Mouse (Mus musculus) CH12.LX (cell line): ENCODE measurements around the gene Cyp2w1. TPM values are rescaled to one million over a fixed set of nuclear protein-coding genes. Genes with fewer than 3 reads are reported as not detected.
A peak's percentile ranks its signal among the peaks of the same experiment; 100 is the strongest.

Experiments used
- DNase-seq: peaks from one replicate; pipeline ENCODE4 v3.0.0-alpha.2; 2013; ENCODE audit errors: extremely low read depth
- H3K27ac ChIP-seq: 2 replicates; pipeline ENCODE4 v1.5.1; 2012; ENCODE audit warnings: low read depth, mild to moderate bottlenecking, control low read depth, moderate library complexity; ENCODE audit not compliant: insufficient read depth
- H3K27me3 ChIP-seq: replicated peaks from 2 replicates; pipeline ENCODE3; 2012; ENCODE audit warnings: inconsistent platforms
- H3K36me3 ChIP-seq, 2 experiments: replicated peaks in 1 of 2; 2 replicates each; pipeline versions ENCODE3 to v1.6.1; 2012; ENCODE audit warnings: inconsistent platforms in 1 of 2, low read length in 1 of 2, mild to moderate bottlenecking in 1 of 2, mixed read lengths in 1 of 2, moderate library complexity in 1 of 2; ENCODE audit not compliant: control insufficient read depth in 1 of 2, insufficient read depth in 1 of 2
- H3K4me1 ChIP-seq, 2 experiments: 2 replicates each; pipeline ENCODE4 v1.6.1; 2012; ENCODE audit warnings: inconsistent platforms in 1 of 2, moderate library complexity in 1 of 2; ENCODE audit not compliant: insufficient read depth in 2 of 2, control insufficient read depth in 1 of 2
- H3K4me2 ChIP-seq: 2 replicates; pipeline ENCODE4 v1.6.1; 2012; ENCODE audit warnings: low read depth, mild to moderate bottlenecking, control low read depth; ENCODE audit not compliant: poor library complexity, insufficient read depth, severe bottlenecking
- H3K4me3 ChIP-seq, 3 experiments: fragments of 150-350 bp in 1 of 3; sonication (generic) in 1 of 3; replicated peaks in 1 of 3; 2 replicates each; pipeline versions ENCODE3 to v1.5.1; 2011 to 2012; ENCODE audit warnings: low read depth in 2 of 3, low read length in 2 of 3, mild to moderate bottlenecking in 2 of 3, moderate library complexity in 2 of 3, control low read depth in 1 of 3, improper control_type of control experiment in 1 of 3, inconsistent platforms in 1 of 3, mixed read lengths in 1 of 3; ENCODE audit not compliant: poor library complexity in 1 of 3
- H3K79me2 ChIP-seq: replicated peaks from 2 replicates; pipeline ENCODE4 v1.6.1; 2012; ENCODE audit warnings: mild to moderate bottlenecking, moderate library complexity; ENCODE audit not compliant: control insufficient read depth, poor library complexity, insufficient read depth, severe bottlenecking; ENCODE audit errors: extremely low read depth
- H3K9ac ChIP-seq: 2 replicates; pipeline ENCODE4 v1.6.1; 2012; ENCODE audit warnings: low read depth, mild to moderate bottlenecking, control low read depth, moderate library complexity; ENCODE audit not compliant: insufficient read depth
- H3K9me3 ChIP-seq: replicated peaks from 2 replicates; pipeline ENCODE3; 2012; ENCODE audit warnings: low read length, inconsistent platforms, mixed read lengths
- BHLHE40 ChIP-seq: IDR thresholded peaks from 2 replicates; pipeline ENCODE4 v1.6.1; 2011; ENCODE audit warnings: mild to moderate bottlenecking, low read depth, low read length, improper control_type of control experiment
- CHD1 ChIP-seq: IDR thresholded peaks from 2 replicates; pipeline ENCODE4 v1.6.1; 2012; ENCODE audit warnings: low read depth, low read length, improper control_type of control experiment, inconsistent platforms
- CTCF ChIP-seq, 2 experiments: IDR thresholded peaks in 1 of 2; conservative IDR thresholded peaks in 1 of 2; 2 replicates each; pipeline ENCODE4 v1.5.1; 2011 to 2012; ENCODE audit warnings: low read depth in 2 of 2, low read length in 2 of 2, improper control_type of control experiment in 1 of 2, inconsistent platforms in 1 of 2, mild to moderate bottlenecking in 1 of 2, moderate library complexity in 1 of 2
- E2F4 ChIP-seq: IDR thresholded peaks from 2 replicates; pipeline ENCODE4 v1.6.1; 2011; ENCODE audit warnings: low read depth, low read length, improper control_type of control experiment; ENCODE audit not compliant: insufficient replicate concordance
- ELF1 ChIP-seq: IDR thresholded peaks from 2 replicates; pipeline ENCODE4 v1.6.1; 2014; ENCODE audit warnings: low read depth, mild to moderate bottlenecking, inconsistent platforms, low read length, improper control_type of control experiment
- ETS1 ChIP-seq: conservative IDR thresholded peaks from 2 replicates; pipeline ENCODE4 v1.6.1; 2012; ENCODE audit warnings: low read depth, mild to moderate bottlenecking, inconsistent platforms, low read length, improper control_type of control experiment, moderate library complexity
- HCFC1 ChIP-seq: IDR thresholded peaks from 2 replicates; pipeline ENCODE4 v1.6.1; 2012; ENCODE audit warnings: low read depth, mild to moderate bottlenecking, inconsistent platforms, low read length, improper control_type of control experiment
- IRF4 ChIP-seq: IDR thresholded peaks from 2 replicates; pipeline ENCODE4 v1.6.1; 2014; ENCODE audit warnings: low read depth, mild to moderate bottlenecking, inconsistent platforms, low read length, improper control_type of control experiment
- JUN ChIP-seq: IDR thresholded peaks from 2 replicates; pipeline ENCODE4 v1.6.1; 2011; ENCODE audit warnings: low read depth, mild to moderate bottlenecking, low read length, improper control_type of control experiment, moderate library complexity; ENCODE audit not compliant: insufficient read depth
- KAT2A ChIP-seq: IDR thresholded peaks from 2 replicates; pipeline ENCODE4 v1.6.1; 2012; ENCODE audit warnings: low read length, improper control_type of control experiment, inconsistent platforms; ENCODE audit not compliant: insufficient replicate concordance
- MAFK ChIP-seq: IDR thresholded peaks from 2 replicates; pipeline ENCODE4 v1.6.1; 2011; ENCODE audit warnings: low read length, improper control_type of control experiment; ENCODE audit not compliant: insufficient replicate concordance
- MAX ChIP-seq: IDR thresholded peaks from 2 replicates; pipeline ENCODE4 v1.6.1; 2011; ENCODE audit warnings: low read length, improper control_type of control experiment
- MAZ ChIP-seq: IDR thresholded peaks from 2 replicates; pipeline ENCODE4 v1.6.1; 2012; ENCODE audit warnings: low read depth, mild to moderate bottlenecking, inconsistent platforms, low read length, improper control_type of control experiment, moderate library complexity
- MEF2A ChIP-seq: IDR thresholded peaks from 2 replicates; pipeline ENCODE4 v1.6.1; 2014; ENCODE audit warnings: low read depth, mild to moderate bottlenecking, inconsistent platforms, low read length, improper control_type of control experiment, borderline replicate concordance
- MXI1 ChIP-seq: IDR thresholded peaks from 2 replicates; pipeline ENCODE4 v1.6.1; 2011; ENCODE audit warnings: mild to moderate bottlenecking, low read depth, low read length, improper control_type of control experiment
- MYC ChIP-seq: IDR thresholded peaks from 2 replicates; pipeline ENCODE4 v1.6.1; 2011; ENCODE audit warnings: low read depth, mild to moderate bottlenecking, improper control_type of control experiment, low read length
- NELFE ChIP-seq: IDR thresholded peaks from 2 replicates; pipeline ENCODE4 v1.6.1; 2011; ENCODE audit warnings: low read depth, low read length, improper control_type of control experiment
- NRF1 ChIP-seq: IDR thresholded peaks from 2 replicates; pipeline ENCODE4 v1.6.1; 2014; ENCODE audit warnings: low read depth, mild to moderate bottlenecking, inconsistent platforms, low read length, improper control_type of control experiment, moderate library complexity
- PAX5 ChIP-seq: IDR thresholded peaks from 2 replicates; pipeline ENCODE4 v1.6.1; 2012; ENCODE audit warnings: low read length, inconsistent platforms, mixed read lengths
- POLR2A ChIP-seq: IDR thresholded peaks from 2 replicates; pipeline ENCODE4 v1.6.1; 2011; ENCODE audit warnings: low read depth, mild to moderate bottlenecking, improper control_type of control experiment, low read length
- POLR2AphosphoS2 ChIP-seq: IDR thresholded peaks from 2 replicates; pipeline ENCODE4 v1.6.1; 2011; ENCODE audit warnings: low read depth, low read length, improper control_type of control experiment
- RAD21 ChIP-seq: IDR thresholded peaks from 2 replicates; pipeline ENCODE4 v1.6.1; 2011; ENCODE audit warnings: low read depth, mild to moderate bottlenecking, low read length, improper control_type of control experiment, moderate library complexity
- RCOR1 ChIP-seq: conservative IDR thresholded peaks from 2 replicates; pipeline ENCODE4 v1.6.1; 2012; ENCODE audit warnings: low read depth, mild to moderate bottlenecking, inconsistent platforms, low read length, improper control_type of control experiment
- SIN3A ChIP-seq: IDR thresholded peaks from 2 replicates; pipeline ENCODE4 v1.6.1; 2012; ENCODE audit warnings: low read length, improper control_type of control experiment, inconsistent platforms
- TBP ChIP-seq: conservative IDR thresholded peaks from 2 replicates; pipeline ENCODE4 v1.6.1; 2011; ENCODE audit warnings: low read depth, low read length, improper control_type of control experiment
- TCF12 ChIP-seq: IDR thresholded peaks from 2 replicates; pipeline ENCODE4 v1.6.1; 2014; ENCODE audit warnings: low read depth, mild to moderate bottlenecking, inconsistent platforms, low read length, improper control_type of control experiment
- UBTF ChIP-seq: IDR thresholded peaks from 2 replicates; pipeline ENCODE4 v1.6.1; 2012; ENCODE audit warnings: low read depth, mild to moderate bottlenecking, inconsistent platforms, low read length, improper control_type of control experiment, moderate library complexity
- USF1 ChIP-seq: IDR thresholded peaks from 2 replicates; pipeline ENCODE4 v1.6.1; 2014; ENCODE audit warnings: low read depth, mild to moderate bottlenecking, inconsistent platforms, low read length, improper control_type of control experiment
- USF2 ChIP-seq: conservative IDR thresholded peaks from 2 replicates; pipeline ENCODE4 v1.6.1; 2011; ENCODE audit warnings: low read depth, low read length, improper control_type of control experiment
- ZC3H11A ChIP-seq: IDR thresholded peaks from 2 replicates; pipeline ENCODE4 v1.6.1; 2012; ENCODE audit warnings: low read depth, mild to moderate bottlenecking, inconsistent platforms, low read length, improper control_type of control experiment
- ZKSCAN1 ChIP-seq: IDR thresholded peaks from 2 replicates; pipeline ENCODE4 v1.6.1; 2012; ENCODE audit warnings: low read depth, inconsistent platforms, low read length, improper control_type of control experiment, borderline replicate concordance
- ZNF384 ChIP-seq: IDR thresholded peaks from 2 replicates; pipeline ENCODE4 v1.6.1; 2012; ENCODE audit warnings: low read depth, low read length, improper control_type of control experiment, inconsistent platforms
- dilution Hi-C: fragments of 300-500 bp; cut with MboI; formaldehyde crosslinking; loops from 2 replicates; pipeline ENCODE4 v1.14.3; 2020; ENCODE audit warnings: low sequenced_read_pairs; ENCODE audit not compliant: extremely low pct_unique_long_range_greater_than_20kb, extremely low pct_ligation_motif_present
- in situ Hi-C: fragments of 300-500 bp; cut with MboI; formaldehyde crosslinking; loops from 3 replicates; pipeline ENCODE4 v1.14.3; 2019; ENCODE audit warnings: low sequenced_read_pairs, low pct_ligation_motif_present, low pct_unique_long_range_greater_than_20kb, mixed read lengths
- polyA plus RNA-seq: library from polyadenylated mRNA; unstranded; fragments of >175 nt; gene quantifications from 2 replicates; pipeline ENCODE4 v1.2.1, GENCODE M21; 2012; ENCODE audit warnings: low read depth; ENCODE audit not compliant: insufficient read length
- total RNA-seq, 2 experiments: library from RNA; depleted of rRNA; stranded (reverse); fragments of 300-350 nt in 1 of 2; fragments of >200 nt in 1 of 2; gene quantifications; 2 replicates each; pipeline ENCODE4 v1.2.3; 2012 to 2014

The Cyp2w1 gene
- total and polyA plus RNA-seq, 3 experiments = not detected

- Histone ChIP-seq H3K4me2 (peak overlapping the region; percentile 57), H3K27ac (no peak overlapping the region), H3K27me3 (no peaks in the 10 kb centered on the region), H3K4me3 (peak overlapping the region; percentile 31 to 83 (median 41)), H3K79me2 (no peaks in the 10 kb centered on the region), H3K36me3 (peaks cover 0 to 35% of the 10 kb centered on the region in 2 experiments), H3K9ac (peak overlapping the region; percentile 51), H3K9me3 (no peaks in the 10 kb centered on the region), H3K4me1 (peaks cover 7 to 20% of the 10 kb centered on the region in 2 experiments)
- dilution Hi-C loops = no loop called here
- DNase-seq = peak; percentile 45
- TF ChIP-seq USF1 (peak; percentile 78), CHD1 (no peak), ELF1 (0 out of 2 replicates have a peak, but pooled peaks have one; percentile 35), SIN3A (peak; percentile 34; the same call in 1 of the 2 replicates), MEF2A (no peak), USF2 (peak; percentile 35; the same call in 1 of the 2 replicates), NRF1 (peak; percentile 85), MXI1 (peak; percentile 95), POLR2A (peak; percentile 49), NELFE (peak; percentile 53), TBP (no peak), MAX (peak; percentile 75; the same call in 1 of the 2 replicates), BHLHE40 (peak; percentile 92), MYC (peak; percentile 60; the same call in 1 of the 2 replicates), TCF12 (peak; percentile 46; the same call in 1 of the 2 replicates)
- in situ Hi-C loops = loop anchor here (25.0 kb wide), 1 partner anchor 90 kb away; the partner anchor contains the start of gene 3110082I17Rik
Observed at GRCm38 (mm10) chr5:139371631-139372401, 19.4 kb downstream of the Cyp2w1 start.

- dilution Hi-C loops = no loop called here
- no peak overlapping the region for H3K4me2 ChIP-seq
- H3K36me3 ChIP-seq = peaks cover 0 to 41% of the 10 kb centered on the region in 2 experiments
- DNase-seq = no peak
- H3K4me3 ChIP-seq = no peak overlapping the region
- peaks cover 7 to 17% of the 10 kb centered on the region in 2 experiments for H3K4me1 ChIP-seq
- no peak for TF ChIP-seq ZKSCAN1
- TF ChIP-seq JUN = no peak
- TF ChIP-seq MAZ = no peak
- no peak for TF ChIP-seq UBTF
- TF ChIP-seq RAD21 = no peak
- no peak for TF ChIP-seq IRF4
- TF ChIP-seq HCFC1 = no peak
- no peak for TF ChIP-seq E2F4
- no peak for TF ChIP-seq ETS1
- no peak for TF ChIP-seq CTCF (conservative IDR thresholded peaks at IDR 0.05 in 1 of 2, IDR thresholded peaks at IDR 0.05 in 1 of 2; ENCODE audit: low read depth in 2 of 2, low read length in 2 of 2)
- no peak for TF ChIP-seq BHLHE40
- TF ChIP-seq ZNF384 = no peak
- TF ChIP-seq USF1 = no peak
- TF ChIP-seq POLR2A = no peak
- no peak for TF ChIP-seq PAX5
- no peak for TF ChIP-seq MAFK
- TF ChIP-seq RCOR1 = no peak
- no peak for TF ChIP-seq POLR2AphosphoS2
- no peak for TF ChIP-seq KAT2A
- TF ChIP-seq ZC3H11A = no peak
- in situ Hi-C loops = loop anchor here (25.0 kb wide), 1 partner anchor 89 kb away; the partner anchor contains the start of gene 3110082I17Rik
- no peak overlapping the region for H3K9ac ChIP-seq
- no peaks in the 10 kb centered on the region for H3K9me3 ChIP-seq
- no peak overlapping the region for H3K27ac ChIP-seq
- no peaks in the 10 kb centered on the region for H3K27me3 ChIP-seq
- H3K79me2 ChIP-seq = no peaks in the 10 kb centered on the region
Observed at GRCm38 (mm10) chr5:139373126-139373525, 20.7 kb downstream of the Cyp2w1 start.
